Mouse (Mus musculus) erythroblast, embryonic 14.5 days (primary cell): ENCODE data around the gene Plac1.

Source experiments
- GATA1 ChIP-seq: IDR thresholded peaks from 2 replicates; pipeline ENCODE4 v1.6.1; 2012; ENCODE audit warnings: low read length, inconsistent platforms, mixed read lengths
- TAL1 ChIP-seq: IDR thresholded peaks from 3 replicates; pipeline ENCODE4 v1.6.1; 2012; ENCODE audit warnings: low read length, inconsistent platforms, mixed read lengths

DNA sequence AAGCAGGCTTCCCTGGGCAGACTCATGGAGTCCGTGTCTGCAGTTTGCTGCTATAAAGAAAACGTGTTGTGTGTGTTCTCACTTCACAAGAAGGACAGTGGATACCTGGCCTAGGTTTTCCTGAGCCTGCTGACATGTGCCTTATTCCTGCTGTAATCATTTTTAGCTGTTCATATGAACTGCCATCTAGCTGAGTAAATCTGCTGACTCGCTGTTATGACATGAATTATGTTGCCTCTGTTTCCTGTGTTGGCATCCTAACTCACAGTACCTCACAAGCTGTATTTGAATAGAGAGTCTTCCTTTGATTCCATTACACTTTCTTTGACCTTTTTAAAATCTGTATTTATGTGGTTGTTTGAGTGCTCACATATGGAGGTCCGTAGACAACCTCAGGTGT lies 201.7 kb downstream of the Plac1 start:
- TF ChIP-seq TAL1: no peak
- TF ChIP-seq GATA1: no peak
